Mouse (Mus musculus) liver (tissue): ENCODE data around the gene Rasd1.
"Not testable (repeated sequence)": the region's sequence is repeated elsewhere in the genome, so short reads cannot be mapped to it uniquely, and the experiment has no call there.

ENCODE experiments used
- DNase-seq: peaks from one replicate; pipeline ENCODE4 v3.0.0-alpha.2; 2020; ENCODE audit warnings: mixed read lengths

The Rasd1 gene

DNA sequence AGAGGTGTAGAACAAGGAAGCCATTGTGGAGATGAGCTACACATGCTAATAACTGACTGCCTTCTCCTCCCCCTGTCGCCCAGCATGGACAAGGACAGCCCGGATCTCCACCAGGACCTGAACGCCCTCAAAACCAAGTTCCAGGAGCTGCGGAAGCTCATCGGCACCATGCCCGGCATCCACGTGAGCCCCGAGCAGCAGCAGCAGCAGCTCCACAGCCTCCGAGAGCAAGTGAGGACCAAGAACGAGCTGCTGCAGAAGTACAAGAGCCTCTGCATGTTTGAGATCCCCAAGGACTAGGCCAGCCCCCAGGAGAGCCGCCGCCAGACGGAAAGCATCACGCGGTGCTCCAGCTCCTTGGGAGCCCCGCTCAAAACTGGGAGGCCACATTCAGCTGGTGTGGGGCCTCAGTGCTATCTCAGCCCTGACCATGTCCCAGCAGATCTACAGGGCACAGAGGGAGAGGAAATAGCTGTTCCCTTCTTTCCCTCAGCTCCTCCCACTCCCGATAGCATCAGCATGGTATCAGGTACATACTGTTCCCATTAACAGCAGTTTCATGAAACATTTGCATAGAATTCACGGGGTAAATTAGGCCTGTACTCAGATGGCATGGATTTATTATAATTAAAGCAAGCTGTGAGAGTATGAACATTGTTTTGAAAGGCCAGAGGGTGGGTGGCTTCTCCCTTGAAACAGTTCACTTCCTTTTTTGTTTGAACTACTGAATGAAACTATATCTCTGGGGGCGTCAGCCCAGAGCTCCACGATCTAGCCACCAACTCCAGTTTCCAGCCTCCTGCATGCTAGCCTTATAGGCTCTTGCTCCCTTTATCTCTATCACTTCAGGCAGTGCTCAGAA lies 4.0 kb downstream of the Rasd1 start:
- no peak for DNase-seq

DNA sequence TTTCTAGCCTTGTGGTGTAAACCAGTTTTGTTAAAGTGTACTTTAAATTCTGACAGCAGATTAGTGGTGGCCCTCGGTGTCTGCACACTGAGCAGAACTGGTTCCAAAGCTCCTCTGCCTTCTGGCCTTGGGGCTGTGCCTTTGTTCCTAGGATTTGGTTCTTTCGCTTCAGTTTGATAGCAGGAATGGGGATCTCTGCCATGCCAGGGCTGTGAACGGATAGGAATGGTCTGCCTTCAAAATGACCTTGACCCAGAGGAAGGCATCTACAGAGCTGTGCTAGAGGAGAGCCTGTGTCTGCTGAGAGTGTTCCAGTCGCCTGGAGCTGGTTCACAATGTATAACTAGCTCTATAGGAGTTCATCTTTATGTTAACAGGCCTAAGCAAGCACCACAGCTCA lies 5.3 kb downstream of the Rasd1 start:
- no peak for DNase-seq

DNA sequence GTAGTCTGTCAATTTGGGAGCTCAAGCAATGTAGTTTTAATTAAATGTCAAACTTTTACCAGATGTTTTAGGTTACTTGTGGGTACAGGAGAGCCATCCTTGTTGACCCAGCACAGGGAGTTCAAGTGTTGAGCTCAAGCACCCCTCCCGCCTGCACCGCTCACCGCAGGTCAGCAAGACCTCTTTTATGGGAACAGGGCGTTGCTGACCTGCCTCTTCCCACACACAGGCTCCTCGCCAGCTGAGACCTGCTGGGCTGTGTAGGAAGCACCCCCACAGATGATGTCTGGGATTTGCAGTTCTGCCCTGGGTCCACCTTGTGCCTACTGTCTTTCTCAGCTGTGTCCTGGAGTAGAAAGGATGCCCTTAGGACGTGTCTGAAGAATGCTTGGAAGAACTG lies 8.0 kb downstream of the Rasd1 start:
- no peak for DNase-seq

DNA sequence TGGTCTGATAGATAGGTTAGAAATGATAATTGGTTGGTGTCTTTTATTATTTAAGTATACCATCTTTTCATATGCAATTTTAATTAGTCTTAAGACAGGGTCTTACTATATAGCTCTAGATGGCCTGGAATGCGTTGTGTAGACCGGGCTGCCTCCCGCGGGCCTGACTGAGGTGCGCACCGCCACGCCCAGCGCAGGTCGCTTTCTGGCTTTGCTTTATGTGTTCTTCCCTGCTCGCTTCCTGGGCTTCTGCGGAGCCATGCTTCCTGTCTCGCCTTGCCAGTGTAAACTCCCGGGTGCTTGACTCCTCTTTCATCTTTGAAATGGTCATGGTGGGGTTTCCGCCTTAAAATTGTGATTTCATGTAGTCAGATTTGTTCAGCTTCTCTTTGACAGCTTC lies 11.9 kb downstream of the Rasd1 start:
- DNase-seq, result no peak

DNA sequence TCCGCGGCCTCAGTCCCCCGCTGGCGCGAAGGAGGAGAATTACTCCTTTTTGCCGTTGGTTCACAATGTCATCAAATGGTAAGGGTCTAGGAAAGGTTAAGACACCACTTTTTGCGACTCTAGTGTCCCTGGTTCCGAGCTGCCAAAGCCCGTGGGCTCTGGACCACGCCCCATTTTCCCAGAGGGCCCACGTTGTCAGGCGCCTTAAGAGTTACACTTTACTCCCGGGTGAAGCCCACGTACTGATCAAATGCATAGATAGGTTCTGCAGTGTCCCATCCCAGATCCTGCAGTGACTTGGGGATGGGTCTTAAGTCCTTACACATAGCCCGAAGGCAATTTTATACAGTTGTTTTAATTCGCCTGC lies 16.4 kb downstream of the Rasd1 start:
- peak; percentile 36 for DNase-seq

DNA sequence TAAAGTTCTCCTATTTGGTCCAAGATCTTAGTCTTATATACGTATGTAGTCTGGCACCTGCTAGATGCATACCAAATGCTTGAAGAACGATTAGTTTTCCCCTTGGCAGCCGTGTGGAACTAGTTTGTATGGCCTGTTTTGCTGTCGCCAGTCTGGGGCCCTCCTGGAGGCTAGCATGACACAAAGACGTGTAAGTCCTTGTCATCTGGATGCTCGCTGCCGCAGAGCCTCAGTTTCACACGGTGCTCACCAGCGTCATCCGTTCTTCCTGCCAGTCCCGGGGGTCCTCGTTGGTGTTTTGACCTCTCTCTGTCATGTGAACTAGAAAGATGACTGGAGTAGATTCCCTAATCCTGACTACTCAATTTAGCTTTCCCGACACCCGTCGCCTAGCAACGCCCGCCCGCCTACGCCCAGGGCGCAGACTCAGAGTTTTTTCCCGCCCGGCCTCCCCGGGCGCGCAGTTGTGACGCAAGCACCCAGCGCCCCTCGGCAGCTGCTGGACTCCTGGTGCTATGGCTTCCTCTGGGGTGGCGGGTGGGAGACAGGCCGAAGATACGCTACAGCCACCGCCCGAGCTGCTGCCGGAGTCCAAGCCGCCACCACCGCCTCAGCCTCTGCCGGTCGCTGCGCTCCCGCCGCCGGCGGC lies 16.9 kb downstream of the Rasd1 start, which contains the start of gene Med9:
Gene Med9, plus strand, starts transcription at position 455 of the 649 bp plus-strand sequence.
- DNase-seq, result peak; percentile 93

DNA sequence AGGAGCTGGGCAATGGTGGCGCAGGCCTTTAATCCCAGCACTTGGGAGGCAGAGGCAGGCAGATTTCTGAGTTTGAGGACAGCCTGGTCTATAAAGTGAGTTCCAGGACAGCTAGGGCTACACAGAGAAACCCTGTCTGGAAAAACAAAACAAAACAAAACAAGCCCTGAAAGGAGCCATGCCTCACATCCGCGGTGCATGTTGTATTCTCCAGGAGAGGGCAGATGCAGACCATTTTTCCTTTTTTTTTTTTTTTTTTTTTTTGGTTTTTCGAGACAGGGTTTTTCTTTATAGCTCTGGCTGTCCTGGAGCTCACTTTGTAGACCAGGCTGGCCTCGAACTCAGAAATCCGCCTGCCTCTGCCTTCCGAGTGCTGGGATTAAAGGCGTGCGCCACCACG lies 19.9 kb downstream of the Rasd1 start:
- DNase-seq, result not testable (repeated sequence)

DNA sequence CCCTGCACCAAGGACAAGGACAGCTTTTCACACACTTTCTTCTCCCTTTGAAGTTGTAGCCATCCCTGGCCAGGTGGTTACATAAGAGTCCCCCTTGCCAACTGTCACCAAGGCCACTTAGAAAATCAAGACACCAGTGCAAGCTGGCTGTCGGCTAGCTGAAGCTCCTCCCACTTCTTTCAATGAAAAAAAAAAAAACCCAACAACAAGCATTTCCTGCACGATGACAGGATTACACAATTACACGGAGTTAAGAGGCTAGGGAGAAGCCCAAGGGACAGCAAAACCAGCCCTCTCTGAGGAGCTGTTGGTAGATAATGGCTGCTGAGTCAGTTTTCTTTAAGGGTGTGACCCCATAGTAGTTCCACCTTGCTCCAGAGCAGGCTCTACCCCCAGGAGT lies 23.4 kb downstream of the Rasd1 start:
- DNase-seq, result peak; percentile 39

DNA sequence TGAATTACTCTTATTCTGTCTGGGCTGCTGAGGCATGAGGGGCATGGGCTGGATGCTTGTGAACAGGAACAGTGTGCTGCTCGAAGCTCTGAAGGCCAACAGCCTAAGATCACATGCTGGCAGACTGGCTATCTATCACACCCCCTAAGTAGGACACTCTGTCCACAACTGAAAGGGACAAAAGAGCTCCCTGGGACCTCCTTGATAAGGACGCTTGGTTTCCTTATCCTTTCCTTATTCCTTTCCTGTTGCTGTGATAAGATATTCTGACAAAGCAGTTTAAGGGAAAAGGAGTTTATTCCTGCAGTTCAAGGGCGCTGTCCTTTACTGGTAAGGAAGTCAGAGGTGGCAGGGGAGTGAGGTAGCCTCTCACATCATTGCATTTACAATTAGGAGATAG lies 24.1 kb downstream of the Rasd1 start:
- no peak for DNase-seq

DNA sequence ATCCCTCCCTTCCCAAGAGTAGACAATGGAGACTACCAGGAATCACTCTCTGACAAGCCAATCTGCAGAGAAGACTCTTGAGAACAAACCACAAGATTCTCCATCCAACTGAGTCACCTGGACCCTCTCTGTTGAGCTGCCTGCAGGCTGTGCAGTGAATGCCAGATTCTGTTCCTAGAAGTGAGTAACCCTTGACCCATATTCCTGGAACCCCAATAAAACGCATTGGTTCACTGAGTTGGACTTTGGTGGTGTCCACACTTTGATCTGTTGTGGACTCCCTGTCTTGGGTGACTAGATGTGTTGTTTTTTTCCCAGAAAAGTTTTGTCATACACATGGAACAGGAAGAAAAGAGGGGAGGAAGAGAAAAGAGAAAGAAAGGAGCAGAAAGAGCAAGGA lies 24.9 kb downstream of the Rasd1 start:
- no peak for DNase-seq

DNA sequence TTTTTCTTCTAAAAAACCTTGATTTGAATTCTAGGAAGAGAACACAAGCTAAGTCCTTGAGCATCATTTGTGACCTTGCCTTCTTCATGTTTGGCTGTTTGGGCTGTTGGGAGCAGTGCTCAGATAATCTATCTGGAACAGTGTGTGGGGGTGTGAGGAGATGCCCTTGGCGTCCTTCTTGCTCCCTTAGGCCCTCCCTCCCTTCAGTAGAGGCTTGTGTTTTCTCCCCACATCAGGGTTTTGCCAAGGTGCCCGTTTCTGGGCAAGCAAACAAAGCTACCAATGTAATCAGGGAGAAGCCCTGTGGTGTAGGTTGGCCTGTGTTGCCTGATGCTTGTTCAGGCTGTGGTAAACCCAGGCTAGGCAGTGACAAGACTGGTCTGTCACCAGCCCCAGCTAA lies 27.1 kb downstream of the Rasd1 start:
- no peak for DNase-seq

DNA sequence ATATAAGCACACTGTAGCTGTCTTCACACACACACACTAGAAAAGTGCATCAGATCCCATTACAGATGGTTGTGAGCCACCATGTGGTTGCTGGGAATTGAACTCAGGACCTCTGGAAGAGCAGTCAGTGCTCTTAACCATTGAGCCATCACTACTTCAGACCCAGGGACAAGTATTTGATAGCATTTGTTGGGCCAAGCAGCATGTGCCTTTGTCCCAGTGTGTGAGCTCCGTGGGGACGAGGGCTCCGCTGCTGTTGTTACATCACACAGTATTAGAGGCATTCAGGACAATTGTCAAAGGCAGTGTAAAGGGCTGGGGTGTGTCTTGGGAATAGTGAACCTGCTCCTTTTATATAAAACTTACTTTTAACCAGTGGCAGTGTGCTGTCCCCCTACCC lies 27.7 kb downstream of the Rasd1 start:
- no peak for DNase-seq

DNA sequence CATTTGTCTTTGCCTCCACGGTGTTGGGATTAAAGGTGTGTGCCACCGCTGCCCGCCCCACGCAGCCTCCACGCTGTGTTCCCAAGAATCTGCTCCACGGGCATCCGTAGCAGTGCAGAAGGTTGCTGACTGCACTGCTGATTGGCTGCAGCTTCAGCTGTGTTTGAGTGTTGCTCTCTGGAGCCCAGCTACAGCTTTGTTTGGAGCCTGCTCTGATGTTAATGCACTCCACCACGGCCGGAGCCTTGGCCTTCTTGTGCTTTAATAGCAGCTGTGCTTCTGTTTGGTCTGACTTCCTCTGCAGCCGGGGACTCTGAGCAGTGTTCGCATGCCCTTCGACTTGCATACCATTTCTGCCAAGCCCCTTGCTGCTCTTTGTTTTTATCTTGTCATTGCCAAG lies 30.8 kb downstream of the Rasd1 start:
- no peak for DNase-seq

DNA sequence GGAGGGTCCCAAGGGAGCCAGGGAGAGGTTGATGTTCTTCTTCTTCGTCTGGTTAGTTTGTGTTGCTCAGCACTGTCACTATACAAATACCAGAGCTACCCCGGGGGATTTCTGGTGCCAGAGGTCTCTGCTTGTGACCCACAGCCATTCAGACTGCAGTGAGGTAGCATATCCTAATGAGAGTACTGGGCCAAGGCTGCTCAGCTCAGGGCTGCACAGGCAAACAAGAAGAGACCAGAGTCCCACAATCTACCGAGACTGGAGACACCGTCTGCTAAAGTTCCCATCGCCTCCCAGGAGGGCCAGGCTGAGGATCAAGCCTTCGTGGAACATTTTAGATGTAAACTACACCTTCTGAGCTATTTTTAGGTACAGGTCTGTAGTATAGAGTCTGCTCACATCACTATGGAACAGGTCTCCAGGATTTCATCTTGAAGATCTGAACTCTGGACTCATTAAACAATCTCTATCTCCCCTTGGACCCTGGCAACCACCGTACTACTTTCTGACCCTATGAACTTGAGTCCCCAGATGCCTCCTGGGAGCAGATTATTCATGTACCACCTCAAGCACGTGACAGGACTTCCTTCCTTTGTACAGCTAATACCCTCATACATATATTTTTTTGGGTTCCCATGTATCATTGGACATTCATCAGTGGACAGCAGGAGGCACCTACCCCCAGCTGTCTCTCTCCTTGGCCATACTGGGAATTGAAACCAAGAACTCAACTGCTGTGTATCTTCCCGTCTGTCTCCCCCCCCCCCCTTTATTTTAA lies 32.0 kb downstream of the Rasd1 start:
- DNase-seq, result no peak

DNA sequence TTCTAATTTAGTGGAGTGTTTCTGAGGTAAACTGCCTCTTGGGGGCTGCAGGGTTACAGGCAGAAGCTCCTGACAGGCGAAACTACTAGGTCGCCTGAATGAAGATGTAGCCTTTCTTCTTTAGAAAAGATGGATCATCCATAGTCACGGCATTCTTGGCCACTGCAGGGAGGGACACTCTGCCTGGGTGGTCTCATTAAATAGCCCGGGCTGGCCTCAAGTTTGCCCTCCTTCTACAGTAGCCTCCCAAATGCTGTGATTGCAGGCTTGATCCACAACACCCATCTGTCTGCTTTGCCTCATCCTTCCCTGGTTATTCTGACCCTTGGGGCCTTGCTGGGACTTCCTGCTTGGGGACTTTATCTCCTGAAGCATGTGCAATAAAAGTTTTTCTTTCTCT lies 34.7 kb downstream of the Rasd1 start:
- DNase-seq, result no peak

DNA sequence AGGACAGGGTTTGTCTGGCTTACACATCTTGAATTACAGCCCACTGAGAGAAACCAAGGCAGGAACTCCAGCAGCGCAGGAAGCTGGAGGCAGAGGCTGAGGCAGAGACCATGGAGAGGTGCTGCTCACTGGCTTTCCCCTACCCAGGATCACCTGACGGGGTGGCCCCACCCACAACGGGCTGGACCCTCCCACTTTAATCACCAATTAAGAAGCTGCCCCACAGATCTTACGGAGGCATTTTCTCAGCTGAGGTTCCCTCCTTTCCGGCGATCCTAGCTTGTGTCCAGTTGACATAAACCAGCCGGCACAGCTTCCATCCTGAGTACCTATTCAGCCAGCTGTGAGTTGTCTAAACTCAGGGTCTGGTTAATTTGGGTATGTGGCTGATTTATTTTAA lies 43.5 kb downstream of the Rasd1 start:
- DNase-seq, result peak; percentile 72

DNA sequence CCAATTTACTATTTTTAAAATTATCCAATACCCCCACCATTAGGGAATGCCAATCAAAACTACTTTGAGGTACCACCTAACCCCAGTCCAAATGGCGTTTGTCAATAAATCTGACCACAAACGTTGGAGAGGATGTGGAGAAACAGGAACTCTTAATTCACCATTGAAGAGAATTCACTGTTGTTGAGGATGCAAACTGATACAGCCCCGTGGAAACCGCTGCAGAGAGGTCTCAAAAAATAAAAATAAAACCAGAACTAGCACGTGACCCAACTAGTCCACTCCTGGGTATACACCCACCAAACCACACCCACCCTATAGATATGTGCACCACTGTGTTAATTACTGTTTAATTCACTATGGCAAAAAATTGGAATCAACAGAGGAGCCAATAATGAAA lies 44.4 kb downstream of the Rasd1 start:
- DNase-seq, result no peak

DNA sequence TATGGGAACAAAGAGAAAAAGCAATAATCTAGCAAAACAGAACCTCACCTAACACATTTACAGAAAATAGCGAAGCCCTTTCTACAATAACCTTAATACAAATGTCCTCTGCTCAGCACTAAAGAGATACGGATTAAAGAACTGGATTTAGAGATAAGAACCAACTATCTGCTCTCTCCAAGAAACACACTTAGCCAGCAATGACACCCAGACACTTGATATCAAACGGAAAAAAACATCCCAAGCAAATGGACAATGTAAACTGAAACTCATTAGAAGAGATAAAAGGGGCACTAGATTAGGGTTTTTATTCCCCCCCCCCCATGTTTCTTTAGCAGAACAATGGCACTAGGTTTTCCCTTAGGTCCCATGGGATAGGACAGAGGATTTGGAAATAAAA lies 45.3 kb downstream of the Rasd1 start:
- no peak for DNase-seq

DNA sequence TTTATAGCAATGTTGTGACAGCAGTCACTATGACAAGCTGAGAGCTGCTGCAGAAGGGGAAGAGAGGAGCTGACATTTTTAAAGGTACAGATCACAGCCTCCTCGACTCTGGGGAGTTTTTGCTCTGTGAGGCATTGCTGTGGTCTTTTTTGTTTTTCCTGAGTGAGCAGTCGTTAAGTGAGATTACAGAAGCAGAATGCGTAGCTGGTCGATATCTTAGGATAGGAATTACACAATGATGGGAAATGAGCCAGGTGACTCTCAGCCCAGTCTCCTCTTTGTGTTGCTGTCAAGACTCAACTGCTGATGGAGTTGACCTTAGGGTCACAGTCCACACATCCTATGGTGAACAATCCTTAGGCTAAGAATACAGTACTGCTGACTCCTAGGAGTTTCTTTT lies 46.7 kb downstream of the Rasd1 start:
- DNase-seq, result no peak

DNA sequence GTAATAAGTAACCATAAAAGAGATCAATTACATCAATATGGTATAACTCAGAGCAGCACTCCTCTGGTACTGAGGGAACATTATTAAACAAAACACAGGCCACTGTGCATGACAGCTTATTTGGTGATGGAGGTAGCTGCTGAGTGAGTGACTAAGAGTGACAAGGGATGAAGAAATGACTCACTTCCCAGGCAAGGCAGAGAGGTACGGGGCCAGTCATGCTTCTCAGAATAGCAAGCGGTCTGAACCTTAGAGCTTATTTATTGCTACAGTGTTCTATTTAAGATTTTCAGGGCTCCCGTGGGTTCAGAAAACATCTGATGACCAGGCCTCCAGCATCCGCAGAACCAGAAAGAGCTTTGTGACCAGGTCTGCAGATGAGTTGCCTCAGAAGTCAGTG lies 51.0 kb downstream of the Rasd1 start:
- no peak for DNase-seq
